ENCODE assay signal across 8 mouse cellular contexts in the genomic region with DNA sequence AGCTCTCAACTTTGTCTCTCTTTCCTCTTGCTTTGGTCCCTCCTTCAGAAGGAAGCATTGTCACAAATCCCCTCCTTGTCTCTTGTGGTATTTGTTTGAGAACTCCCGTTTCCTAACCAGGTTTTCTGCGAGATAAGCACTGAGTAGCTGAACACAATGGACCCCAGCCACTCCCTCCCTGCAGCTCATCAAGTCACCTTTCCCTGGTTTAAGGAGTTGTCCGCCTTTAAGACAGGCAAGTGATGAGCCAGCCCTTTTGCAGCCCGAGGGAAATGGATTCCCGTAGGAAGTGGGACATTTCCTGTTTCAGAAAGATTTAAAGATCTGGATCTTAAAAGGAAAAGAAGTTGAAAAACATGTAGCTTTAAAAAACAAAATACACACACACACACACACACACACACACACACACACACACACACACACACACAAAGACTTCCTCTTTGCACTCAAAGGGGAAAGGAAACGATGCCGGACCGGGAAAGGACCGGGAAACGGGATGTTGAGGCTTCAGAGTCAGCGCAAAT. TPM values are rescaled to one million over a fixed set of nuclear protein-coding genes. Genes with fewer than 3 reads are reported as not detected.
DNase-seq lines count a peak whose midpoint lies in the region; ATAC-seq and TF ChIP-seq lines count a peak whose summit lies in the region.

No protein-coding gene starts in this region.

- TF ChIP-seq CTCF in testis, adult 2 months (IDR thresholded peaks at IDR 0.05; ENCODE audit: control insufficient read depth, insufficient read depth, insufficient replicate concordance, low read depth, low read length): no peak
- TF ChIP-seq CTCF in heart, postnatal 0 days (IDR thresholded peaks at IDR 0.05; ENCODE audit: low read depth): no peak

- ATAC-seq in heart, postnatal 0 days (ENCODE audit: insufficient read depth, low read depth): peak; percentile 59; the same call in 1 of the 2 replicates
- ATAC-seq in liver, embryonic 16.5 days (ENCODE audit: low read depth): peak; percentile 54
- ATAC-seq in forebrain, embryonic 13.5 days: no peak

- H3K4me2 ChIP-seq in heart, postnatal 0 days (ENCODE audit: low read depth, low read length): no peak overlapping the region; the same call in 1 of the 2 replicates
- H3K4me2 ChIP-seq in liver, embryonic 16.5 days (ENCODE audit: low read depth, low read length): no peak overlapping the region
- H3K4me2 ChIP-seq in forebrain, embryonic 13.5 days: no peak overlapping the region

- H3K4me3 ChIP-seq in testis, adult 2 months (ENCODE audit: control insufficient read depth, low read depth, low read length): peak overlapping the region; percentile 7; the same call in 1 of the 2 replicates
- H3K4me3 ChIP-seq in heart, postnatal 0 days (ENCODE audit: low read depth, low read length): no peak overlapping the region
- H3K4me3 ChIP-seq in liver, embryonic 16.5 days (ENCODE audit: low read depth, low read length): no peak overlapping the region
- no peak overlapping the region for H3K4me3 ChIP-seq in hindbrain, embryonic 10.5 days
- no peak overlapping the region for H3K4me3 ChIP-seq in forebrain, embryonic 13.5 days

- no peak for DNase-seq in testis, postnatal 14 days (ENCODE audit: low spot score)
- peak; percentile 64 for DNase-seq in heart, postnatal 0 days (ENCODE audit: low spot score)
- no peak for DNase-seq in hindbrain, embryonic 10.5 days (ENCODE audit: low spot score)
- no peak for DNase-seq in embryo, embryonic 9.5 days (ENCODE audit: extremely low spot score)
- DNase-seq in left cerebral cortex, adult 8-10 months (ENCODE audit: low spot score in 2 of 2): no peak

- WGBS in heart, postnatal 0 days: 45% methylated on average over 11 of the region's 11 CpGs
- WGBS in liver, embryonic 16.5 days (ENCODE audit: insufficient replicate concordance): 13% methylated on average over 11 of the region's 11 CpGs
- WGBS in hindbrain, embryonic 10.5 days: 73% methylated on average over 11 of the region's 11 CpGs
- WGBS in forebrain, embryonic 13.5 days: 64% methylated on average over 11 of the region's 11 CpGs

- 0 out of 2 replicates have a peak, but pooled peaks cover 1% of the 10 kb centered on the region for H3K4me1 ChIP-seq in testis, adult 2 months (ENCODE audit: control insufficient read depth, insufficient read depth, low read length)
- H3K4me1 ChIP-seq in heart, postnatal 0 days (ENCODE audit: control insufficient read depth, insufficient read depth): peaks cover 3% of the 10 kb centered on the region; the same call in 1 of the 2 replicates
- H3K4me1 ChIP-seq in liver, embryonic 16.5 days (ENCODE audit: control insufficient read depth, low read depth, low read length): peaks cover 4% of the 10 kb centered on the region; the same call in 1 of the 2 replicates
- H3K4me1 ChIP-seq in hindbrain, embryonic 10.5 days (replicated peaks): no peaks in the 10 kb centered on the region
- no peaks in the 10 kb centered on the region for H3K4me1 ChIP-seq in forebrain, embryonic 13.5 days

- H3K27ac ChIP-seq in testis, adult 2 months (ENCODE audit: control insufficient read depth, insufficient read depth, low read depth, low read length): no peak overlapping the region
- H3K27ac ChIP-seq in heart, postnatal 0 days (ENCODE audit: low read depth): peak overlapping the region; percentile 18
- H3K27ac ChIP-seq in liver, embryonic 16.5 days (ENCODE audit: low read length): no peak overlapping the region
- no peak overlapping the region for H3K27ac ChIP-seq in hindbrain, embryonic 10.5 days
- H3K27ac ChIP-seq in forebrain, embryonic 13.5 days: no peak overlapping the region

- no peaks in the 10 kb centered on the region for H3K9me3 ChIP-seq in heart, postnatal 0 days (replicated peaks; ENCODE audit: control insufficient read depth, low read length)
- H3K9me3 ChIP-seq in liver, embryonic 16.5 days (replicated peaks; ENCODE audit: control insufficient read depth, low read length): no peaks in the 10 kb centered on the region
- no peaks in the 10 kb centered on the region for H3K9me3 ChIP-seq in hindbrain, embryonic 10.5 days
- no peaks in the 10 kb centered on the region for H3K9me3 ChIP-seq in forebrain, embryonic 13.5 days (replicated peaks)

- no peaks in the 10 kb centered on the region for H3K27me3 ChIP-seq in testis, adult 2 months (ENCODE audit: control insufficient read depth, insufficient read depth, low read length)
- no peaks in the 10 kb centered on the region for H3K27me3 ChIP-seq in heart, postnatal 0 days (ENCODE audit: control insufficient read depth, insufficient read depth, low read length)
- no peaks in the 10 kb centered on the region for H3K27me3 ChIP-seq in liver, embryonic 16.5 days (ENCODE audit: control insufficient read depth, insufficient read depth, low read depth, low read length)
- H3K27me3 ChIP-seq in hindbrain, embryonic 10.5 days (ENCODE audit: insufficient read depth, poor library complexity, severe bottlenecking): no peaks in the 10 kb centered on the region
- H3K27me3 ChIP-seq in forebrain, embryonic 13.5 days: no peaks in the 10 kb centered on the region

- no peaks in the 10 kb centered on the region for H3K36me3 ChIP-seq in testis, adult 2 months (ENCODE audit: control insufficient read depth, insufficient read depth, low read length)
- peaks cover 10% of the 10 kb centered on the region; the same call in 1 of the 2 replicates for H3K36me3 ChIP-seq in heart, postnatal 0 days (replicated peaks; ENCODE audit: control insufficient read depth, insufficient read depth, low read length)
- H3K36me3 ChIP-seq in liver, embryonic 16.5 days (ENCODE audit: control insufficient read depth, insufficient read depth): no peaks in the 10 kb centered on the region
- no peaks in the 10 kb centered on the region for H3K36me3 ChIP-seq in hindbrain, embryonic 10.5 days
- H3K36me3 ChIP-seq in forebrain, embryonic 13.5 days (ENCODE audit: poor library complexity, severe bottlenecking): no peaks in the 10 kb centered on the region

- no peak for TF ChIP-seq POLR2A in testis, adult 2 months (IDR thresholded peaks at IDR 0.05; ENCODE audit: control insufficient read depth, low read depth, low read length)

- no peak overlapping the region for H3K9ac ChIP-seq in heart, postnatal 0 days (replicated peaks; ENCODE audit: low read depth, low read length)
- no peak overlapping the region for H3K9ac ChIP-seq in liver, embryonic 16.5 days (ENCODE audit: low read depth, low read length)
- no peak overlapping the region for H3K9ac ChIP-seq in forebrain, embryonic 13.5 days

- no peak for TF ChIP-seq EP300 in heart, postnatal 0 days (IDR thresholded peaks at IDR 0.05; ENCODE audit: low read depth)

RNA-seq across cellular contexts. Expression of a gene that starts 16.9 kb away (rescaled TPM):
- polyA plus RNA-seq in testis, adult 2 months (2012; rRNA removed): 1.2 and 1.5 TPM in 2 replicates
- 55.2 and 58.1 TPM in 2 replicates for total RNA-seq in heart, postnatal 0 days (2014; rRNA removed; ENCODE audit: low replicate concordance)
- polyA plus RNA-seq in heart, postnatal 0 days (2015; fragmentation: Nextera tagmentation; extraction: Ambion mirVana): 58.4 and 59.5 TPM in 2 replicates
- polyA plus RNA-seq in liver, embryonic 16.5 days (2015; fragmentation: Nextera tagmentation; extraction: Ambion mirVana): 15.5 and 17.6 TPM in 2 replicates
- polyA plus RNA-seq in hindbrain, embryonic 10.5 days (2016; fragmentation: Nextera tagmentation; extraction: Ambion mirVana): 18.1 and 18.2 TPM in 2 replicates
- polyA plus RNA-seq in forebrain, embryonic 13.5 days (2015; fragmentation: Nextera tagmentation; extraction: Ambion mirVana): 8.5 and 9.7 TPM in 2 replicates
- 1 to 10 TPM; 4.3 to 5.0 (median 4.3) TPM for total RNA-seq in left cerebral cortex, adult 8-10 months (2022)

RNA-seq across cellular contexts. Expression of a gene that starts 34.5 kb away (rescaled TPM):
- polyA plus RNA-seq in testis, adult 2 months (2012; rRNA removed): 0.42 and 0.48 TPM in 2 replicates
- 32.3 and 78.2 TPM in 2 replicates for total RNA-seq in heart, postnatal 0 days (2014; rRNA removed; ENCODE audit: low replicate concordance)
- 26.5 and 28.5 TPM in 2 replicates for polyA plus RNA-seq in heart, postnatal 0 days (2015; fragmentation: Nextera tagmentation; extraction: Ambion mirVana)
- polyA plus RNA-seq in liver, embryonic 16.5 days (2015; fragmentation: Nextera tagmentation; extraction: Ambion mirVana): 13.2 and 16.2 TPM in 2 replicates
- 12.9 and 13.1 TPM in 2 replicates for polyA plus RNA-seq in hindbrain, embryonic 10.5 days (2016; fragmentation: Nextera tagmentation; extraction: Ambion mirVana)
- 5.6 and 5.7 TPM in 2 replicates for polyA plus RNA-seq in forebrain, embryonic 13.5 days (2015; fragmentation: Nextera tagmentation; extraction: Ambion mirVana)
- total RNA-seq in left cerebral cortex, adult 8-10 months (2022): 1 to 10 TPM; 6.5 to 8.9 (median 7.1) TPM
